Mouse (Mus musculus) limb, embryonic 11.5 days (tissue): Measurements from ENCODE around the gene Olfr808. TPM values are rescaled to one million over a fixed set of nuclear protein-coding genes. Genes with fewer than 3 reads are reported as not detected.

Experiments
- microRNA-seq: library from miRNA; unstranded; fragments of <30 nt; microRNA quantifications from one replicate; pipeline ENCODE4, GENCODE M21; 2016
- polyA plus RNA-seq: library from polyadenylated mRNA; unstranded; fragments of >200 nt; fragmentation: Nextera tagmentation; extraction: Ambion mirVana; gene quantifications from 2 replicates; pipeline ENCODE4 v1.2.1, GENCODE M21; 2014

Gene Olfr808
- polyA plus RNA-seq, 1 experiment from 2014 or later, result not detected

Small RNA genes within 50 kb of the gene (microRNA-seq; reads per million reads assigned to microRNA genes)
- not detected for gene Gm24485

Other genes with a start within 250 kb of the Olfr808 start
- not detected in 2 replicates for gene Olfr791, start 243.7 kb upstream of the Olfr808 start, polyA plus RNA-seq
- gene Olfr792, start 226.3 kb upstream of the Olfr808 start, polyA plus RNA-seq, result not detected in 2 replicates
- not detected in 2 replicates for gene Olfr794, start 197.8 kb upstream of the Olfr808 start, polyA plus RNA-seq
- gene Olfr796, start 152.9 kb upstream of the Olfr808 start, polyA plus RNA-seq, result not detected in 2 replicates
- gene Olfr798, start 137.5 kb upstream of the Olfr808 start, polyA plus RNA-seq, result not detected in 2 replicates
- gene Olfr799, start 128.0 kb upstream of the Olfr808 start, polyA plus RNA-seq, result not detected in 2 replicates
- gene Olfr800, start 107.8 kb upstream of the Olfr808 start, polyA plus RNA-seq, result not detected in 2 replicates
- gene Olfr801, start 91.6 kb upstream of the Olfr808 start, polyA plus RNA-seq, result not detected in 2 replicates
- not detected in 2 replicates for gene Olfr802, start 77.3 kb upstream of the Olfr808 start, polyA plus RNA-seq
- not detected in 2 replicates for gene Olfr803, start 71.2 kb upstream of the Olfr808 start, polyA plus RNA-seq
- not detected in 2 replicates for gene Olfr804, start 62.3 kb upstream of the Olfr808 start, polyA plus RNA-seq
- not detected in 2 replicates for gene Olfr805, start 36.1 kb upstream of the Olfr808 start, polyA plus RNA-seq
- gene Olfr806, start 23.6 kb upstream of the Olfr808 start, polyA plus RNA-seq, result not detected in 2 replicates
- not detected in 2 replicates for gene Olfr807, start 7.7 kb upstream of the Olfr808 start, polyA plus RNA-seq
- gene Olfr809, start 9.2 kb downstream of the Olfr808 start, polyA plus RNA-seq, result not detected in 2 replicates
- gene Olfr810, start 29.4 kb downstream of the Olfr808 start, polyA plus RNA-seq, result not detected in 2 replicates
- not detected in 2 replicates for gene Olfr811, start 38.9 kb downstream of the Olfr808 start, polyA plus RNA-seq
- gene Olfr812, start 80.6 kb downstream of the Olfr808 start, polyA plus RNA-seq, result not detected in 2 replicates
- gene Olfr813, start 89.9 kb downstream of the Olfr808 start, polyA plus RNA-seq, result not detected in 2 replicates
- not detected in 2 replicates for gene Olfr814, start 114.4 kb downstream of the Olfr808 start, polyA plus RNA-seq
- gene Olfr815, start 140.4 kb downstream of the Olfr808 start, polyA plus RNA-seq, result not detected in 2 replicates
- gene Olfr816, start 150.1 kb downstream of the Olfr808 start, polyA plus RNA-seq, result not detected in 2 replicates
- not detected in 2 replicates for gene Olfr818, start 183.6 kb downstream of the Olfr808 start, polyA plus RNA-seq
- gene Olfr819, start 201.8 kb downstream of the Olfr808 start, polyA plus RNA-seq, result not detected in 2 replicates
- not detected in 2 replicates for gene Olfr247, start 210.7 kb downstream of the Olfr808 start, polyA plus RNA-seq
- gene Gm10310, start 219.6 kb downstream of the Olfr808 start, polyA plus RNA-seq, result not detected in 2 replicates
- gene Olfr820, start 247.1 kb downstream of the Olfr808 start, polyA plus RNA-seq, result not detected in 2 replicates